Mouse (Mus musculus) megakaryocyte, embryonic 14.5 days (primary cell): ENCODE data around the gene Tk2. TPM values are rescaled to one million over a fixed set of nuclear protein-coding genes. Genes with fewer than 3 reads are reported as not detected.
"Not testable (repeated sequence)": the region's sequence is repeated elsewhere in the genome, so short reads cannot be mapped to it uniquely, and the experiment has no call there.

Source experiments
- H3K27me3 ChIP-seq: replicated peaks from 2 replicates; pipeline ENCODE3; 2012; ENCODE audit warnings: inconsistent platforms
- H3K36me3 ChIP-seq: replicated peaks from 2 replicates; pipeline ENCODE3; 2012; ENCODE audit warnings: low read length, inconsistent platforms, mixed read lengths
- H3K4me1 ChIP-seq: 2 replicates; pipeline ENCODE4 v1.6.1; 2012; ENCODE audit warnings: inconsistent platforms
- H3K4me3 ChIP-seq: replicated peaks from 2 replicates; pipeline ENCODE3; 2012; ENCODE audit warnings: moderate library complexity, mild to moderate bottlenecking, inconsistent platforms
- H3K9me3 ChIP-seq: 2 replicates; pipeline ENCODE4 v1.6.1; 2012; ENCODE audit warnings: inconsistent platforms
- FLI1 ChIP-seq: IDR thresholded peaks from 2 replicates; pipeline ENCODE4 v1.6.1; 2012; ENCODE audit warnings: low read length, inconsistent platforms, mixed read lengths
- GATA1 ChIP-seq: IDR thresholded peaks from 3 replicates; pipeline ENCODE4 v1.6.1; 2012; ENCODE audit warnings: mixed read lengths, low read length, inconsistent platforms, borderline replicate concordance
- polyA plus RNA-seq: library from polyadenylated mRNA; stranded (reverse); fragments of >175 nt; gene quantifications from 2 replicates; pipeline ENCODE4 v1.2.3, GENCODE M21; 2012; ENCODE audit warnings: low replicate concordance; ENCODE audit not compliant: insufficient read depth

Tk2 gene
- polyA plus RNA-seq, result 3.2 and 15.8 TPM in 2 replicates

GRCm38 (mm10) chr8:104248276-104248675, at the start of gene Tk2:
Tk2 (minus strand) TSS chr8:104248558.
- H3K9me3 ChIP-seq, result no peaks in the 10 kb centered on the region
- H3K4me3 ChIP-seq, result peak within 1 kb of the TSS; percentile 96
- TF ChIP-seq FLI1, result no peak
- TF ChIP-seq GATA1, result no peak
- peaks cover 31% of the 10 kb centered on the region for H3K36me3 ChIP-seq
- peaks cover 55% of the 10 kb centered on the region for H3K4me1 ChIP-seq
- H3K27me3 ChIP-seq, result no peaks in the 10 kb centered on the region

GRCm38 (mm10) chr8:104294396-104294795, 46.0 kb upstream of the Tk2 start:
- TF ChIP-seq FLI1, result no peak
- no peak for TF ChIP-seq GATA1

DNA sequence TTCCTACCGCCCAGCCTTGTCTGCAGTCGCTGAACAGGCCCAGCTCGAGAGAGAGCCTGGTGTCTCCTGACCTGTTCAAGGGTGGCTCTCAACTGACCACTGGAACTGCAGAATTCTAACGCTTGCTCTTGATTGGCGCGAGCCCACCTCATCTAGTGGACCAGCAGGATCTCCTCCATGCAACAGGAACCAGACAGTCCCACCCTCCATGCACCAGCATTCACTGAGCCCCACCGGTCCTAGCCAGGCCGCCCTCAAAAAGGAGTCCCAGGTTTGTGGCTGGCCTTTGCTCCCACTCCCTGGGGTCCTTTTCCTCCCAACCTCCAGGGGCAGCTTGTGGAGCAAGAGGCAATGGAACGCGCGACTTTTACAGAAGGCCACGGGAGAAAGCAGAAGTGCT, 44.7 kb upstream of the Tk2 start, which contains the start of gene Cmtm2a:
Gene Cmtm2a, minus strand, starts transcription at position 101 of the 400 bp plus-strand sequence.
- H3K36me3 ChIP-seq, H3K4me3 ChIP-seq, H3K27me3 ChIP-seq, H3K9me3 ChIP-seq, H3K4me1 ChIP-seq: not testable (repeated sequence)

More at GRCm38 (mm10) chr8:104294396-104294795, 46.0 kb upstream of the Tk2 start:
- Histone ChIP-seq H3K36me3 (no peaks in the 10 kb centered on the region), H3K9me3 (0 out of 2 replicates have a peak, but pooled peaks cover 3% of the 10 kb centered on the region), H3K4me3 (no peak overlapping the region), H3K4me1 (no peaks in the 10 kb centered on the region; the same call in 1 of the 2 replicates), H3K27me3 (peaks cover 3% of the 10 kb centered on the region)

DNA sequence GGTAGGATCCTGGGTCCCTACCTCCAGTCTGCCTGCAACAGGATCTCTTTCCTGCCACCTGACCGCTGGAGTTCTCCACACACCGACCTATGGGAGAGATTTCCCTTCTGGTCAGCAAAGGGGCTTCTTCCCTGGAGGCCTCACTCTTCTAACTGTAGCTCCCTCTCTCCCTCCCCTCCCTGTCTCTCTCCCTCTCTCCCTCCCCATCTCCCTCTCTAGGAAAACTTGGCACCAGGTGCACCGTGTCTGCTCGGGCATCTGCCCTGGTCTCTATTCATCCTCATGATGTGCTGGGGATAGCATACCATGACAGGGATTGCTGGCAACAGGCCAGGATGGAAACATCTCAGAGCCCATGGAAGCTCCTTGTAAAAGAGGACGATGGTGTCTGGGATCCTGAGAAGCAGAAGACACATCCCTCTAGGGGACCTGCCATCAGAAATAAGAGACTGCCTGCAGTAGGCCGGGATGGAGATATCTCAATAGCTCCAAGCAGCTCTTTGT, 20.6 kb upstream of the Tk2 start:
- TF ChIP-seq GATA1 (no peak), FLI1 (no peak)
- peaks cover 12% of the 10 kb centered on the region for H3K9me3 ChIP-seq
- peaks cover 4% of the 10 kb centered on the region for H3K27me3 ChIP-seq
- H3K4me3 ChIP-seq, result no peak overlapping the region
- peaks cover 8% of the 10 kb centered on the region for H3K36me3 ChIP-seq
- no peaks in the 10 kb centered on the region for H3K4me1 ChIP-seq

DNA sequence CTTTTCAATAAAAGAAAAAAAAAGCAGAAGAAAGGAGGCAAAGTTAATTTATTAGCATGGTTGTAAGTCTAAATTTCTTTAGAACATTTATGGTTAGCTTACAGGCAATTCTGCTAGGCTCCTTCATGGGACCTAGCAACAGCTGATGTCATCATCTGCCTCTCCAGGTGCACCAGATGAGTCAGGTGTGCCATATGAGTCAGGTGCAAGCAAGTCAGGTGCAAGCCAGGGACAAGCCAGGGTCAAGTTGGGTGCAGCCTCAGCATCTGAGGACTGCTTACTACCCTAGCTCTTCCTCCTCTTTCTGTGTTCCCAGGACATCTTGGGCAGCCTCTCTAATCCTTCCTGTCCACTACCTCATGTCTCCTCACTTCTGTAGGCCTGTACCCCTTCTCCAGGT, 20.0 kb upstream of the Tk2 start:
- no peaks in the 10 kb centered on the region for H3K4me1 ChIP-seq
- peaks cover 4% of the 10 kb centered on the region for H3K27me3 ChIP-seq
- TF ChIP-seq FLI1 (no peak), GATA1 (no peak)
- peaks cover 10% of the 10 kb centered on the region; the same call in 1 of the 2 replicates for H3K9me3 ChIP-seq
- H3K4me3 ChIP-seq, result peak overlapping the region; percentile 60
- peaks cover 15% of the 10 kb centered on the region for H3K36me3 ChIP-seq

DNA sequence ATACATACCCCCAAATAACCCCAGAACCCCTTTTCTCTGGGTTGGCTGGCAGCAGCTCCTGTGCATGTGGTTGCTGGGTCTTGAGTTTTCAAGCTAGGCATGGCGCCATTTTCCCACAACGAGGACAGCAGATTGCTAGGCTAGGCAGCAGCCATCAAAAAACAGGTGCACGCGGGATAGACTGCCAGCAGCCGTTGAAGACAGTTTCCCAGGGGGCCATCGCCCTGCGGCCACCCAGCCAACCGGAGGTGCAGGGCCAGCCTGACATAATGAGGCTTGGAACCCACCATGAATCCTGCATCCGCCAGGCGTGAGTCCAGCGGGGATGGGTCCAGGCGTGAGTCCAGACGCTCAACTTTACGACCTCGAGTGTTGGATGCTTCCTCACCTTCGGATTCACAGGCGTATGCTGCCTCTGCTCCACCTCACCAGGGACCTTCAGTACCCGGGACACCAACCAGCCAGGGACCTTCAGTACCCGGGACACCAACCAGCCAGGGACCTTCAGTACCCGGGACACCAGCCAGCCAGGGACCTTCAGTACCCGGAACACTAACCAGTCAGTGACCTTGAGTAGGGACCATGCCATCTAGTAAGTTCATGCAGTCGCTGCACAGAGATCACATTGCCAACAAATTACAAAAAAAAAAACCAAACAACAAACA, 16.0 kb upstream of the Tk2 start:
- H3K4me1 ChIP-seq, H3K27me3 ChIP-seq, H3K4me3 ChIP-seq, H3K9me3 ChIP-seq: not testable (repeated sequence)
- H3K36me3 ChIP-seq, result peaks cover 33% of the 10 kb centered on the region

DNA sequence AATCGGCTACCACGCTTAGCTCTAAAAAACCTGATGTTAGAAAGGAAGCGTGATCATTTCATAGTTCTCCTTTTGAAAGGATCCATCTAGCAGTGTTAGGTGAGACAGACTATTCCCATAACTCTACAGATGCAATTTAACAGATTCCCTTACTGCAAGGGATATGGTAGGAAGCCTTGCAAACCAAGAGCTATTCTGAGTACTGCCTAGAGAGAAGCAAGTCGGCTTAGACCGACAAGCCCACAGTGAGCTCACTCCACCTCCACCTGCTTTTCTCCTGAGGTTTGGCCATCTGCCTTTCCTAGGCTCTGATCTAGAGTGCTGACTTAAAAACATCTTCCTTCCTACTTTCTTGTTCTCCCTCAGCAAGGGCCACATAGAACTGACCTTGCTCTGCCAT, 13.4 kb upstream of the Tk2 start:
- H3K27me3 ChIP-seq, H3K4me3 ChIP-seq, H3K9me3 ChIP-seq, H3K4me1 ChIP-seq: not testable (repeated sequence)
- H3K36me3 ChIP-seq, result peaks cover 55% of the 10 kb centered on the region

- Histone ChIP-seq H3K27me3 (no peaks in the 10 kb centered on the region), H3K4me1 (peaks cover 33% of the 10 kb centered on the region), H3K36me3 (peaks cover 16% of the 10 kb centered on the region), H3K4me3 (no peak overlapping the region), H3K9me3 (peaks cover under 1% of the 10 kb centered on the region; the same call in 1 of the 2 replicates)
- TF ChIP-seq FLI1 (no peak), GATA1 (no peak)
Observed at GRCm38 (mm10) chr8:104253016-104253415, 4.7 kb upstream of the Tk2 start.

- Histone ChIP-seq H3K4me1 (peaks cover 49% of the 10 kb centered on the region), H3K27me3 (no peaks in the 10 kb centered on the region), H3K9me3 (no peaks in the 10 kb centered on the region), H3K36me3 (peaks cover 11% of the 10 kb centered on the region), H3K4me3 (peak overlapping the region; percentile 93)
- TF ChIP-seq FLI1 (no peak), GATA1 (no peak)
Observed at GRCm38 (mm10) chr8:104251461-104251860, 3.1 kb upstream of the Tk2 start.

GRCm38 (mm10) chr8:104250439-104251367, 2.3 kb upstream of the Tk2 start, which contains the start of gene Cklf:
Cklf (plus strand) TSS chr8:104250861.
- Histone ChIP-seq H3K27me3 (no peaks in the 10 kb centered on the region), H3K4me3 (peak within 1 kb of the TSS; percentile 93), H3K9me3 (no peaks in the 10 kb centered on the region), H3K4me1 (peaks cover 55% of the 10 kb centered on the region), H3K36me3 (peaks cover 17% of the 10 kb centered on the region)
- TF ChIP-seq GATA1, result no peak
- no peak for TF ChIP-seq FLI1
